Mouse (Mus musculus) G1E (cell line): Measurements from ENCODE around the gene Efcab6.

Experiments
- CTCF ChIP-seq: IDR thresholded peaks from 2 replicates; pipeline ENCODE4 v1.5.1; 2012; ENCODE audit warnings: low read depth, low read length, inconsistent platforms, mixed read lengths
- GATA1 ChIP-seq: IDR thresholded peaks from 2 replicates; pipeline ENCODE4 v1.6.1; 2012; ENCODE audit warnings: borderline replicate concordance, low read length, inconsistent platforms, mixed read lengths
- TAL1 ChIP-seq: conservative IDR thresholded peaks from 2 replicates; pipeline ENCODE4 v1.6.1; 2012; ENCODE audit warnings: low read depth, low read length, inconsistent platforms, mixed read lengths

- no peak for TF ChIP-seq CTCF
- TF ChIP-seq GATA1, result no peak
- TF ChIP-seq TAL1, result no peak
Measured at GRCm38 (mm10) chr15:84077151-84077550, 12.0 kb upstream of the Efcab6 start.
